Mouse (Mus musculus): Measurements from ENCODE around the gene Rgs19. TPM values are rescaled to one million over a fixed set of nuclear protein-coding genes. Genes with fewer than 3 reads are reported as not detected.

The Rgs19 gene
- polyA plus RNA-seq, 1 experiment = 209 TPM

DNA sequence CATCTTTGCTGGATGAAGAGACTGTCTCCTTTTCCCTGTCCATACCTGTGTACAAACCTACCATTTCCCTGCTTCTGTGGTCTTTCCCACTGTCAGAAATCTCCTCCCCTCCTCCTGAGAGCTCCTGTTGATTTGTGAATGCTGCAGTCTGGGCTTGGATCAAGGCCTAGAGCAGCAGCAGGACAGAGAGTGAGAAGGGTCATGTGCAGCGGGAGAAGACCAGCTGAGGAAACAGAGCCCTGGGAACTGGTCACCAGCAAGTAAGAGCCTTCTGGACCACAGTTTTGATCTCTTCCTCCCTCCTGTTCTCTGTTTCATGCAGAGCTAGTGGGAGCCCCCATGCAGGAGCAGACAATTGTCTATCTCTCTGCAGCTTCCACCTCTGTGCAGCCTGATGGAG, 2.0 kb upstream of the Rgs19 start:
- 79% methylated on average over 1 of the region's 1 CpGs for WGBS
- Histone ChIP-seq H3K27me3 (ENCODE audit: control insufficient read depth, insufficient read depth, low read length) (no peaks in the 10 kb centered on the region), H3K4me1 (ENCODE audit: control insufficient read depth, insufficient read depth, insufficient read length) (peaks cover 19% of the 10 kb centered on the region; the same call in 1 of the 2 replicates), H3K4me3 (ENCODE audit: extremely low read depth, insufficient read depth, insufficient read length) (no peak overlapping the region), H3K36me3 (ENCODE audit: control insufficient read depth, insufficient read depth, low read length) (peaks cover 1% of the 10 kb centered on the region; the same call in 1 of the 2 replicates), H3K27ac (ENCODE audit: insufficient read depth, low read length) (no peak overlapping the region)
- TF ChIP-seq POLR2A (IDR thresholded peaks at IDR 0.05; ENCODE audit: low read depth, low read length) = no peak
- TF ChIP-seq CTCF (IDR thresholded peaks at IDR 0.05; ENCODE audit: extremely low read depth, insufficient read depth, insufficient read length, insufficient replicate concordance) = no peak
- DNase-seq (ENCODE audit: low read depth in 1 of 2, low spot score in 2 of 2) = no peak

DNA sequence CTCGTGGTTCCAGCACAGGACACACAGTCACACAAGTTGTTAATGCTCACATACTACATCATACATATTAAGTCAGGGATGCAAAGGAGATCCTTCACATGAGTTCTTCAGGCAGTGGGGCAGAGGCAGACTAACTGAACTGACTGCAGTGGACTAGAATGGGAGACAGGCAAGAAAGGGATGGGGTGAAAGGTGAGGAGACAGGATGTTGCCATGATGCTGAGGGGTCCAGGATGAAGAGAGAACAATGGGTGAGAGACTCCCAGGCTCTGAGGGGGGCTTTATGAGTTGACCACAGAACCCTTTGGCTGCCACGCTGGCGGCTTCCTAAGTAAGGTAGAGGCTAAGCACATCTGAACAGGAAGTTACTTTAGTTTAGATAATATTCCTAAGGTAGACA, 804 bp upstream of the Rgs19 start:
- peaks cover 31% of the 10 kb centered on the region; the same call in 1 of the 2 replicates for H3K4me1 ChIP-seq (ENCODE audit: control insufficient read depth, insufficient read depth, insufficient read length)
- no peaks in the 10 kb centered on the region for H3K27me3 ChIP-seq (ENCODE audit: control insufficient read depth, insufficient read depth, low read length)
- 82% methylated on average over 3 of the region's 3 CpGs for WGBS
- H3K36me3 ChIP-seq (ENCODE audit: control insufficient read depth, insufficient read depth, low read length) = peaks cover 4% of the 10 kb centered on the region; the same call in 1 of the 2 replicates
- TF ChIP-seq POLR2A (IDR thresholded peaks at IDR 0.05; ENCODE audit: low read depth, low read length) = no peak
- no peak for TF ChIP-seq CTCF (IDR thresholded peaks at IDR 0.05; ENCODE audit: extremely low read depth, insufficient read depth, insufficient read length, insufficient replicate concordance)
- H3K27ac ChIP-seq (ENCODE audit: insufficient read depth, low read length) = no peak overlapping the region
- H3K4me3 ChIP-seq (ENCODE audit: extremely low read depth, insufficient read depth, insufficient read length) = no peak overlapping the region
- DNase-seq (ENCODE audit: low read depth in 1 of 2, low spot score in 2 of 2) = no peak

DNA sequence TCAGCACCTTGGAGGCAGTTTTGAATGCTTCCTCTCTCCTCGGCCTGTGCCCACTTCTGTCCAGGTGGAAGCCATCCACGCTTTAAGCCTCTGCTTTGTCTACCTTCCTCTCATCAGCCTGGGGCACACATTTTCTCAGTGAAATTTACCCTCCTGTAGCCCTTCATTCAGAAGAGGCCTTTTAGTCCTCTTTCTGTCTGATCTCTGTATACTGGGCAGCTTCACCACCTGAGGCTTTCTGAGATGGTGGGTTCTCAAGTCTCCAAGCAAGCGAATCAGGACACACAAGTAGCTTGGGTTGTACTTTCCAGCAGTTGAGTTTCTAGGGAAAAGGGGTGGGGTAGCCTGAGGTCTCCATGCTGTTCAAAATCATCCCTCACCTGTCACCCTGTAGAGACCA, 1.5 kb downstream of the Rgs19 start:
- Histone ChIP-seq H3K4me1 (ENCODE audit: control insufficient read depth, insufficient read depth, insufficient read length) (peaks cover 34% of the 10 kb centered on the region; the same call in 1 of the 2 replicates), H3K27ac (ENCODE audit: insufficient read depth, low read length) (peak overlapping the region; percentile 98), H3K4me3 (ENCODE audit: extremely low read depth, insufficient read depth, insufficient read length) (peak overlapping the region; percentile 78; the same call in 1 of the 2 replicates), H3K27me3 (ENCODE audit: control insufficient read depth, insufficient read depth, low read length) (no peaks in the 10 kb centered on the region), H3K36me3 (ENCODE audit: control insufficient read depth, insufficient read depth, low read length) (peaks cover 15% of the 10 kb centered on the region)
- TF ChIP-seq CTCF (IDR thresholded peaks at IDR 0.05; ENCODE audit: extremely low read depth, insufficient read depth, insufficient read length, insufficient replicate concordance) = no peak
- no peak for TF ChIP-seq POLR2A (IDR thresholded peaks at IDR 0.05; ENCODE audit: low read depth, low read length)
- DNase-seq (ENCODE audit: low read depth in 1 of 2, low spot score in 2 of 2) = no peak
- 58% methylated on average over 3 of the region's 3 CpGs for WGBS

DNA sequence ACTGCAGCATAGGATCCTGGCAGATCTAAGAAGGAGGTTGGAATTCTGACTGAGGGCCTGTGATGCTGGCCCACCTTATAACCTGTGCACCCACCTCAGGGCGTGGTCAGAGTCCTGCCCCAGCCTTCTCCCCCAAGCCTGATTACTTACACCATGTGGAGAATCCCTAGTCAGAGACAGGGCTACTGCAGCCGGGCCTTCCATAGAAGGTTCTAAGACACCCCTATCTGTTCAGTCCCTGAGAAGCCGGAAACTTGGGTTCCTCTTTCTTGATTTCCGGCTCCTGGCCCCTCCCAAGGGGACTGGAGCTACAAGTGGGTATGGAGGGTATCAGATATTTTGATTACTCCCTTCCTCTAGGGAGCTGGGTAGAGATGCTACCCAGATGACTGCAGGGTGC, 2.2 kb downstream of the Rgs19 start:
- TF ChIP-seq POLR2A (IDR thresholded peaks at IDR 0.05; ENCODE audit: low read depth, low read length) (no peak), CTCF (IDR thresholded peaks at IDR 0.05; ENCODE audit: extremely low read depth, insufficient read depth, insufficient read length, insufficient replicate concordance) (no peak)
- H3K27me3 ChIP-seq (ENCODE audit: control insufficient read depth, insufficient read depth, low read length) = no peaks in the 10 kb centered on the region
- WGBS = 19% methylated on average over 4 of the region's 4 CpGs
- DNase-seq (ENCODE audit: low read depth in 1 of 2, low spot score in 2 of 2) = peak in 1 of 2 experiments; percentile 47
- H3K4me1 ChIP-seq (ENCODE audit: control insufficient read depth, insufficient read depth, insufficient read length) = peaks cover 34% of the 10 kb centered on the region; the same call in 1 of the 2 replicates
- peak overlapping the region; percentile 50 for H3K4me3 ChIP-seq (ENCODE audit: extremely low read depth, insufficient read depth, insufficient read length)
- peaks cover 17% of the 10 kb centered on the region for H3K36me3 ChIP-seq (ENCODE audit: control insufficient read depth, insufficient read depth, low read length)
- H3K27ac ChIP-seq (ENCODE audit: insufficient read depth, low read length) = peak overlapping the region; percentile 98

DNA sequence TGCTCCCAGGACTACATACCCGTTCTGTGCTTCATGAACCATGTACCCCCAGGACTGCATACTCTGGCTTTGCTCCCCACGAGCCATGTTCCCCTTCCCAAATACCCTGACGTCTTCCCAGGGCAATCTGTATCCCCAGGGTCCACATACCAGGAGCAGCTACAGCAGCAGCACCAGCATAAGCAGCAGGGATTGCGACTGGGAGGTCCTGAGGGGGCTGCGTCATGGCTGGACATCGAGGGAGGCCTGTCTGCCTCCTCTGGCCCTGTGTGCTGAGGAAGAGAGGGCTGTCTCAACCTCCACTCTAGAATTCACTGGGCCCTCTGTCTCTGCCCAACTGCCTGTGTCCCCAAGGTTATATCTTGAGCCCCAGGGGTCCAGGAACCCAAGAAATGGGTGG, 2.7 kb downstream of the Rgs19 start:
- DNase-seq (ENCODE audit: low read depth in 1 of 2, low spot score in 2 of 2) = no peak
- Histone ChIP-seq H3K36me3 (ENCODE audit: control insufficient read depth, insufficient read depth, low read length) (peaks cover 17% of the 10 kb centered on the region), H3K27me3 (ENCODE audit: control insufficient read depth, insufficient read depth, low read length) (no peaks in the 10 kb centered on the region), H3K4me1 (ENCODE audit: control insufficient read depth, insufficient read depth, insufficient read length) (peaks cover 34% of the 10 kb centered on the region; the same call in 1 of the 2 replicates), H3K4me3 (ENCODE audit: extremely low read depth, insufficient read depth, insufficient read length) (peak overlapping the region; percentile 50; the same call in 1 of the 2 replicates), H3K27ac (ENCODE audit: insufficient read depth, low read length) (0 out of 2 replicates have a peak overlapping the region, but pooled peaks have one; percentile 50)
- TF ChIP-seq CTCF (IDR thresholded peaks at IDR 0.05; ENCODE audit: extremely low read depth, insufficient read depth, insufficient read length, insufficient replicate concordance) = no peak
- TF ChIP-seq POLR2A (IDR thresholded peaks at IDR 0.05; ENCODE audit: low read depth, low read length) = no peak
- 71% methylated on average over 6 of the region's 6 CpGs for WGBS

DNA sequence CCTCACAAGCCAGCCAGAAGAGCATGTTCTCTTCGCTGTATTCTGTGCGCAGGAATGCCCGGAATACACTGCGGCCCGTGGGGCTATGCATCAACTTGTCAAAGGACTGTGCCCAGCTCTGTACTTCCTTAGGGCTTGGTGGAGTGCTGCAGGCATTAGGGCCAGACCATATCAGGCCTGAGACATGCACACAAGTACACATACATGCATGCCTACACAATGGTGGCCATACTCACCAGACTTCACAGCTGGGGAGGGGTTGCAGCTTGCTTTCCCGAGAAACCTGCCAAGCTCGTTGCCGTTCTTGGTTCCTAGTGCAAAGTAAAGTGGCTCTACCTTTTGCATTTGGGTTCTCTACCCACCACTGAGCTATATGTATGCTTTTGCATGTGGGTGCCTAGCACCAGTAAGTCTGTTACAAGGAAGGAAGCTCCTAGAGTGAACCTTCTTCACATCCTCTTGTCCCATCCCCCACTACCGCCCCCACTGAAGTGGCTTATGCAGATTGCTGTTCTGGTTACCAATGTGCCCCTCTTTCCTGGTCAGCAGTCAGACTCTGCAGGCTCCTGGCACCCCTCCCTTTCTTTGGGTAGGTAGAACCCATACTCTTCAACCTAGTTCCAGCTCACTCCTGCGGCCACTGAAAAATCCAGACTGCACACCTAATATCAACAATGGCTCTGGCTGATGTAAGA, 4.2 kb downstream of the Rgs19 start:
- Histone ChIP-seq H3K4me1 (ENCODE audit: control insufficient read depth, insufficient read depth, insufficient read length) (peaks cover 33% of the 10 kb centered on the region; the same call in 1 of the 2 replicates), H3K36me3 (ENCODE audit: control insufficient read depth, insufficient read depth, low read length) (peaks cover 20% of the 10 kb centered on the region), H3K4me3 (ENCODE audit: extremely low read depth, insufficient read depth, insufficient read length) (no peak overlapping the region), H3K27me3 (ENCODE audit: control insufficient read depth, insufficient read depth, low read length) (no peaks in the 10 kb centered on the region), H3K27ac (ENCODE audit: insufficient read depth, low read length) (no peak overlapping the region)
- TF ChIP-seq CTCF (IDR thresholded peaks at IDR 0.05; ENCODE audit: extremely low read depth, insufficient read depth, insufficient read length, insufficient replicate concordance) (no peak), POLR2A (IDR thresholded peaks at IDR 0.05; ENCODE audit: low read depth, low read length) (no peak)
- no peak for DNase-seq (ENCODE audit: low read depth in 1 of 2, low spot score in 2 of 2)
- WGBS = 79% methylated on average over 10 of the region's 10 CpGs

DNA sequence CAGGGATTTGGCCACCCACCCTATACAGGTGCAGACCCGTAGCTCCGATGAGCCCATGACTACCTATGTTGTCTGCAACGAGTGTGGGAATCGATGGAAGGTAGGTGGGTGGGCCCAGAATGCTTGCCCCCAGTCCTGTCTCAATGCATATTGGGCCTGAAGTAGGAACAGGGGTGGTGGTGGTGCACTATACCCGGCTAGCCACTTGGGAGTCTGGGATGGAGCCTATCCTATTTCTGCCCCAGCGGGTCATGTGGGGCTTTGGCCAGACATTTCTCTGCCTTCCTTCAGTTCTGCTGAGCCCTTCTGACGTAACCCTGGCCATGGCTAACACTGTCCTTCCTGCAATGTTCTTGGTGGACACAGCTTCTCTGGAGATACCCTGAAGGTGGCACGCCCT, 6.2 kb downstream of the Rgs19 start:
- DNase-seq (ENCODE audit: low read depth in 1 of 2, low spot score in 2 of 2) = no peak
- H3K4me3 ChIP-seq (ENCODE audit: extremely low read depth, insufficient read depth, insufficient read length) = no peak overlapping the region
- peaks cover 20% of the 10 kb centered on the region for H3K36me3 ChIP-seq (ENCODE audit: control insufficient read depth, insufficient read depth, low read length)
- peaks cover 27% of the 10 kb centered on the region; the same call in 1 of the 2 replicates for H3K4me1 ChIP-seq (ENCODE audit: control insufficient read depth, insufficient read depth, insufficient read length)
- TF ChIP-seq POLR2A (IDR thresholded peaks at IDR 0.05; ENCODE audit: low read depth, low read length) = no peak
- no peak for TF ChIP-seq CTCF (IDR thresholded peaks at IDR 0.05; ENCODE audit: extremely low read depth, insufficient read depth, insufficient read length, insufficient replicate concordance)
- WGBS = 88% methylated on average over 8 of the region's 8 CpGs
- no peak overlapping the region for H3K27ac ChIP-seq (ENCODE audit: insufficient read depth, low read length)
- H3K27me3 ChIP-seq (ENCODE audit: control insufficient read depth, insufficient read depth, low read length) = no peaks in the 10 kb centered on the region
